Mouse (Mus musculus) testis, adult 2 months (tissue): ENCODE measurements around the gene Mrpl32. TPM values are rescaled to one million over a fixed set of nuclear protein-coding genes. Genes with fewer than 3 reads are reported as not detected.

Experiments used
- H3K27ac ChIP-seq: fragments of 200-500 bp; 2 replicates; pipeline ENCODE4 v1.5.1; 2012; ENCODE audit warnings: low read depth, low read length; ENCODE audit not compliant: control insufficient read depth, insufficient read depth
- H3K27me3 ChIP-seq: fragments of 200-500 bp; 2 replicates; pipeline ENCODE4 v1.6.1; 2012; ENCODE audit warnings: mild to moderate bottlenecking, low read length, moderate library complexity; ENCODE audit not compliant: control insufficient read depth, insufficient read depth
- H3K36me3 ChIP-seq: fragments of 200-500 bp; 2 replicates; pipeline ENCODE4 v1.6.1; 2012; ENCODE audit warnings: mild to moderate bottlenecking, low read length; ENCODE audit not compliant: control insufficient read depth, insufficient read depth
- H3K4me1 ChIP-seq: fragments of 200-500 bp; 2 replicates; pipeline ENCODE4 v1.6.1; 2012; ENCODE audit warnings: low read length; ENCODE audit not compliant: control insufficient read depth, insufficient read depth
- H3K4me3 ChIP-seq: fragments of 200-500 bp; 2 replicates; pipeline ENCODE4 v1.5.1; 2012; ENCODE audit warnings: low read depth, mild to moderate bottlenecking, low read length, moderate library complexity, mixed read lengths; ENCODE audit not compliant: control insufficient read depth
- CTCF ChIP-seq: fragments of 200-500 bp; IDR thresholded peaks from 2 replicates; pipeline ENCODE4 v1.5.1; 2012; ENCODE audit warnings: low read depth, mild to moderate bottlenecking, inconsistent platforms, low read length, moderate library complexity; ENCODE audit not compliant: control insufficient read depth, insufficient read depth, insufficient replicate concordance
- POLR2A ChIP-seq: fragments of 200-500 bp; IDR thresholded peaks from 2 replicates; pipeline ENCODE4 v1.6.1; 2012; ENCODE audit warnings: low read depth, mild to moderate bottlenecking, inconsistent platforms, low read length, moderate library complexity; ENCODE audit not compliant: control insufficient read depth
- polyA plus RNA-seq: library from polyadenylated mRNA; depleted of rRNA; stranded (reverse); fragments of >200 nt; gene quantifications from 2 replicates; pipeline ENCODE4 v1.2.3, GENCODE M21; 2012; rRNA removed

Mrpl32 gene
- polyA plus RNA-seq, 1 experiment = 11.2 TPM

GRCm38 (mm10) chr13:14607616-14608015, 5.3 kb downstream of the Mrpl32 start:
- no peaks in the 10 kb centered on the region for H3K36me3 ChIP-seq
- H3K4me3 ChIP-seq = no peak overlapping the region
- no peak overlapping the region for H3K27ac ChIP-seq
- TF ChIP-seq POLR2A (no peak), CTCF (no peak)
- no peaks in the 10 kb centered on the region for H3K27me3 ChIP-seq
- H3K4me1 ChIP-seq = no peaks in the 10 kb centered on the region

GRCm38 (mm10) chr13:14602744-14603143, 10.2 kb downstream of the Mrpl32 start:
- Histone ChIP-seq H3K4me1 (no peaks in the 10 kb centered on the region), H3K27ac (no peak overlapping the region), H3K4me3 (no peak overlapping the region), H3K36me3 (no peaks in the 10 kb centered on the region), H3K27me3 (no peaks in the 10 kb centered on the region)
- TF ChIP-seq CTCF (no peak), POLR2A (no peak)

DNA sequence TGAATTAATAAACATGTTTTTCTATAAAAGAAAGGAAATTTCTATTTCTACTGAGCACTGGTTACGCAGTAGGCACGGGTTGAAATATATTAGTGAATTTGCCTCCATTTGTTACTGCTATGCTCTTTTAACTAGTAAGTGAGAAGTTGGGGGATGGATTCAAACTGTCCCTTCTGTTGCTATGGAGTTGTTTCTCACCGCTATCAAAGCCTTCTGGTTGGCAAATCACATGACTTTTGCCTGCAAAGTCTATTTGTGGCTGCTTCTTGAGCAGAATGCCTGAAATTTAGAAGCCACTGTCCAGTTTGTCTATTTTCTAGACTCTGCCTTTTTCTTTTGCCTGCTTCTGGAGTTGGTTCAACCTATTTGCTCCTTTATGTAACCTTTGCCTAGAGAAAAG, 32.6 kb downstream of the Mrpl32 start:
- Histone ChIP-seq H3K36me3 (no peaks in the 10 kb centered on the region), H3K27me3 (no peaks in the 10 kb centered on the region), H3K4me1 (no peaks in the 10 kb centered on the region), H3K4me3 (no peak overlapping the region), H3K27ac (no peak overlapping the region)
- no peak for TF ChIP-seq CTCF
- no peak for TF ChIP-seq POLR2A

GRCm38 (mm10) chr13:14574128-14574527, 38.8 kb downstream of the Mrpl32 start:
- no peaks in the 10 kb centered on the region for H3K27me3 ChIP-seq
- H3K36me3 ChIP-seq = no peaks in the 10 kb centered on the region
- no peak overlapping the region for H3K4me3 ChIP-seq
- no peaks in the 10 kb centered on the region for H3K4me1 ChIP-seq
- TF ChIP-seq CTCF (no peak), POLR2A (no peak)
- no peak overlapping the region for H3K27ac ChIP-seq

DNA sequence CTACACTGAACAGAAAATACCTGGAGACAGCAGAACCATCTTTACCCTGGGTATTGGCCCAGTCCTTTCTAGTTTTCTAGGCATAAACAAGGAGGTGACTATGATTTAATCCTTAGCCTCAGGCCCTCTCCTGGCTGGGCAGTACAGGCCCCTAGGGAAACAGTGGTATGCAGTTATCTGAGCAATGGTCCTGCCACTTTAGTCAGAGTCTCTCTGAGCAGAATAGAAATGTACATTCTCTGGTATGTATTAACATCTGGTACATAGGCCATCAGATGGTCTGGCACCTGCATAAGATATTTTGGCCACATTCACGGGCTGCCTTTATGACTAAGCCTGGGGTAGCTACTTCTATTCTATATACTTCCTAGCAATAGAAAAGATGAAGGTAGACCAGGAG, 51.6 kb downstream of the Mrpl32 start:
- H3K36me3 ChIP-seq = no peaks in the 10 kb centered on the region
- no peaks in the 10 kb centered on the region for H3K27me3 ChIP-seq
- no peaks in the 10 kb centered on the region for H3K4me1 ChIP-seq
- H3K27ac ChIP-seq = no peak overlapping the region
- TF ChIP-seq POLR2A = no peak
- no peak for TF ChIP-seq CTCF
- H3K4me3 ChIP-seq = no peak overlapping the region

Other genes starting within 250 kb of the Mrpl32 start
- gene Hecw1, start 89.9 kb downstream of the Mrpl32 start, polyA plus RNA-seq = 9.7 and 10.1 TPM in 2 replicates
- 13.5 and 16.4 TPM in 2 replicates for gene Psma2, start 75 bp upstream of the Mrpl32 start, polyA plus RNA-seq
- 4.5 and 5.5 TPM in 2 replicates for gene AW209491, start 17.0 kb upstream of the Mrpl32 start, polyA plus RNA-seq